Mouse (Mus musculus): ENCODE measurements around the gene Myom3.
"Not testable (repeated sequence)": the region's sequence is repeated elsewhere in the genome, so short reads cannot be mapped to it uniquely, and the experiment has no call there.

The Myom3 gene

GRCm38 (mm10) chr4:135759356-135759976, at the start of gene Myom3:
Gene Myom3 (plus strand): TSS chr4:135759715.
- no peak for DNase-seq (ENCODE audit: low read depth, low spot score)

- DNase-seq (ENCODE audit: low read depth, low spot score) = no peak
These were observed 49.1 kb upstream of the Myom3 start for GRCm38 (mm10) chr4:135710392-135710791.

GRCm38 (mm10) chr4:135714776-135715175, 44.7 kb upstream of the Myom3 start:
- DNase-seq (ENCODE audit: low read depth, low spot score) = no peak

- not testable (repeated sequence) for DNase-seq (ENCODE audit: low read depth, low spot score)
These were observed 43.1 kb upstream of the Myom3 start for GRCm38 (mm10) chr4:135716438-135716837.

- DNase-seq (ENCODE audit: low read depth, low spot score) = peak; percentile 73
These were observed 36.8 kb upstream of the Myom3 start for GRCm38 (mm10) chr4:135722540-135723290.

GRCm38 (mm10) chr4:135726416-135726815, 33.1 kb upstream of the Myom3 start:
- no peak for DNase-seq (ENCODE audit: low read depth, low spot score)

- peak; percentile 28 for DNase-seq (ENCODE audit: low read depth, low spot score)
These were observed 31.7 kb upstream of the Myom3 start, which contains the start of gene Il22ra1 for GRCm38 (mm10) chr4:135727817-135728216. Gene Il22ra1 (plus strand): TSS chr4:135728172.

- no peak for DNase-seq (ENCODE audit: low read depth, low spot score)
These were observed 29.3 kb upstream of the Myom3 start for GRCm38 (mm10) chr4:135730204-135730603.

- no peak for DNase-seq (ENCODE audit: low read depth, low spot score)
These were observed 28.6 kb upstream of the Myom3 start for GRCm38 (mm10) chr4:135730951-135731350.

GRCm38 (mm10) chr4:135733901-135734300, 25.6 kb upstream of the Myom3 start:
- no peak for DNase-seq (ENCODE audit: low read depth, low spot score)

- DNase-seq (ENCODE audit: low read depth, low spot score) = no peak
These were observed 22.6 kb upstream of the Myom3 start for GRCm38 (mm10) chr4:135736903-135737302.

- DNase-seq (ENCODE audit: low read depth, low spot score) = no peak
These were observed 21.3 kb upstream of the Myom3 start for GRCm38 (mm10) chr4:135738237-135738636.

GRCm38 (mm10) chr4:135739148-135739547, 20.4 kb upstream of the Myom3 start:
- no peak for DNase-seq (ENCODE audit: low read depth, low spot score)

GRCm38 (mm10) chr4:135739672-135740071, 19.8 kb upstream of the Myom3 start:
- no peak for DNase-seq (ENCODE audit: low read depth, low spot score)

GRCm38 (mm10) chr4:135743520-135743919, 16.0 kb upstream of the Myom3 start:
- DNase-seq (ENCODE audit: low read depth, low spot score) = no peak

- DNase-seq (ENCODE audit: low read depth, low spot score) = no peak
These were observed 14.6 kb upstream of the Myom3 start for GRCm38 (mm10) chr4:135744726-135745448.

- DNase-seq (ENCODE audit: low read depth, low spot score) = no peak
These were observed 13.9 kb upstream of the Myom3 start for GRCm38 (mm10) chr4:135745613-135746012.

- peak; percentile 41 for DNase-seq (ENCODE audit: low read depth, low spot score)
These were observed 8.6 kb upstream of the Myom3 start for GRCm38 (mm10) chr4:135750896-135751295.

GRCm38 (mm10) chr4:135752106-135752778, 7.3 kb upstream of the Myom3 start:
- DNase-seq (ENCODE audit: low read depth, low spot score) = no peak

GRCm38 (mm10) chr4:135752779-135753164, 6.7 kb upstream of the Myom3 start:
- no peak for DNase-seq (ENCODE audit: low read depth, low spot score)

GRCm38 (mm10) chr4:135758331-135758730, 1.2 kb upstream of the Myom3 start:
- peak; percentile 61 for DNase-seq (ENCODE audit: low read depth, low spot score)

- DNase-seq (ENCODE audit: low read depth, low spot score) = no peak
These were observed 690 bp upstream of the Myom3 start for GRCm38 (mm10) chr4:135758825-135759224.
